Mouse (Mus musculus) adrenal gland, postnatal 10 days (tissue): Measurements from ENCODE around the gene Map10. TPM values are rescaled to one million over a fixed set of nuclear protein-coding genes. Genes with fewer than 3 reads are reported as not detected.
A peak's percentile ranks its signal among the peaks of the same experiment; 100 is the strongest.

Experiments
- DNase-seq: peaks from one replicate; pipeline ENCODE4 v3.0.0; 2021; ENCODE audit warnings: mixed read lengths
- total RNA-seq, 2 experiments: library from RNA; stranded (reverse); gene quantifications; 2 replicates each; pipeline ENCODE4 v1.2.3; 2021

The Map10 gene
- total RNA-seq, 2 experiments from 2014 or later: 3.4 to 3.5 TPM

- DNase-seq: no peak
Observed at GRCm38 (mm10) chr8:125670420-125670819, 802 bp downstream of the Map10 start.

GRCm38 (mm10) chr8:125670906-125671305 is 1.3 kb downstream of the Map10 start:
- DNase-seq: no peak

DNA sequence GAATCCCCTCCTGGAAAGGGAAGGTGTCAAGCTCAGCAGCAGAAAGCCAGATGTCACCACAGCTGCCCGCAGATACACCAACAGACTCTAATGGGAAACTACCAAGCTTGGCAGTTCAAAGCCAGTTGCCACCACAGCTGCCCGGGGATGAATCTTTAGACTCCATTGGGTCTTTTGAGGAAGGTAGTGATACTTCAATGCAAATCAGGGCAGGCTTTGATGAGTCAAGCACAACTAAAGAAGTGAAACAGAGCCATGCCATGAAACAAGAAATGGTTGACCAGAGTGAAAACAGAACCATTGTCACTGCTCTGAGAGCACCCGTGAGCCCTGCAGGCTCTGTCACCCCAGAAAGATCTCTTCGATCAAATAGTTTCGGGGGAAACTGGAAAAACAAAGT is 1.8 kb downstream of the Map10 start:
- DNase-seq: no peak

DNA sequence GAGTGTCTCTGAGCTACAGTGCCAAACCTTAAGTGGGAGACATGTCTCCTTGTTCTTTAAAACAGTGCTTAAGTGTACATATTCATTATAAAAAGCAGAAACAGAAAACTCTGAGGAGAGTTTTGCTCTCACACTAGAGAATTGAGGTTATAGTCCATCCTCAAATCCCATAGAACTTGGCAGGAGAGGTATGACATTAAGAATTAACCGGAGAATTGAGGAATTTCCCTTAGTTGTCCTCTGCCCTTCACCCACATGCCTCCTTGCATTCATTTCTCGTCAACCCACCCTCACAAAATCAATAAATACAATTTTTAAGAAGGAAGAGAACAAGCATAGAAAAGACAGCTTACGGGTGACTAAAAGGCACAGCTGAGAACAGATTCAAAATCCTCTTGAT is 6.2 kb downstream of the Map10 start:
- DNase-seq: no peak

- no peak for DNase-seq
Observed at GRCm38 (mm10) chr8:125677484-125677883, 7.9 kb downstream of the Map10 start.

DNA sequence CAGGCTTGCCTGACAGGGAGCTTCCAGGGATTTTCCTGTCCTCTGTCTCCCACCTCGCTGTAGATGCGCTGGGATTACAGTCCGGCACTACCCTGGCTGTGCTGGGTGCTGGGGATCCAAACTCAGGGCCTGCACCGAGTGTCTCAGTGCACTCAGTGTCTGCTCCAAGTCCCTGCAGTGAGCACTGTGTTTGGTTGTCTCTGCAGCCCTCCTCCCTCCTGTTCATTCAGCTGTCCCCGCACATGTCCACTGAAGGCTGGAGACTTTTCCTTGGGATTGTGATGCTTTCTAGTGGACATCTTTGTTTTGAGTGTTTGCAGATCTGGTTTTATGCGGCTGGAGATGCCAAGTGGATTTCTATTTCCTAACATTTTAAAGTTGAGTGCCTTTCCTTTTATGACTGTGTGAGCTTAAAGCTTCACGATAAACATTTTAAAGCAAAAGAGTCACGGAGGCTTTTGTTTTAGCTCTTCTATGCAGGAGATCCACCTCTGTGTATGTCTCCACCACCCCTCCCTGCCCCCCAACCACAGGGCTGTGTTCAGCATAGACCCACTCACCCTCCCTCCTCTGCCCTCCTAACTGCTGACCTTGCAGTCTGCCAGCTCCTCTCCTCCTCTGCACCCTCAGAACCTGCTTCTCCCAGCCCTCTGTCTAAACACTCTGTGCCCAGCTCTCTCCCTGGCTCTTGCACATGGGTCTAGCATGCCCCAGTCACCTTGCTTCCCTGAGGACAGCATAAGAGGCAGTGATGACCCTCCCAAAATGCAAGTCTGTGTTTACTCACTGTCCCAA is 9.4 kb downstream of the Map10 start:
- DNase-seq: peak; percentile 43

DNA sequence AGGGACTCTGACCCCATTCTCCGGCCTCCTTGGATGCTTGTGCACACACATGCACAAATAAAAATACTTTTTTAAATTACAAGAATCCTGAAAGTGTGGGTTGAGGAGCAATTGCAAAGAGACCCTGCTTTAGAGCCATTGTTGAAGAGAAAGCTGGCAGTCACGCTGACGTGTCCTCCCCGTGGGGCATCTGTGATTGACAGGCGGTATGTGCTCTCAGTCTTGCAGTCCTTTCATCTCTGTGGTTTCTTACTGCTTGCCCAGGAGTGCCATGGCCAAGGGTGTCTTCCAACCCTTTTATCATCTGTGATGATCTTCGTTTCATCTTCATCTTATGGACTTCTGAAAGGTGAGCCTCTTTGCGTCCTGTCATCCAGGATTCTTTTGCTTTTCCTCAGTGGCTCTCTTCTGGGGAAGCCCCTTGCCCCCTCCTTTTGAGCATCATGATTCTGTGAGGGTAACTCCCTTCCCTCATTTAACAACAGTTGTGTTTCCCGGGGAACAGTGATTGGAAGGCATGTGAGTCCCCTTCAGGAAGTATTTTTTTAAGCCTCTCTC is 11.3 kb downstream of the Map10 start:
- DNase-seq: no peak

DNA sequence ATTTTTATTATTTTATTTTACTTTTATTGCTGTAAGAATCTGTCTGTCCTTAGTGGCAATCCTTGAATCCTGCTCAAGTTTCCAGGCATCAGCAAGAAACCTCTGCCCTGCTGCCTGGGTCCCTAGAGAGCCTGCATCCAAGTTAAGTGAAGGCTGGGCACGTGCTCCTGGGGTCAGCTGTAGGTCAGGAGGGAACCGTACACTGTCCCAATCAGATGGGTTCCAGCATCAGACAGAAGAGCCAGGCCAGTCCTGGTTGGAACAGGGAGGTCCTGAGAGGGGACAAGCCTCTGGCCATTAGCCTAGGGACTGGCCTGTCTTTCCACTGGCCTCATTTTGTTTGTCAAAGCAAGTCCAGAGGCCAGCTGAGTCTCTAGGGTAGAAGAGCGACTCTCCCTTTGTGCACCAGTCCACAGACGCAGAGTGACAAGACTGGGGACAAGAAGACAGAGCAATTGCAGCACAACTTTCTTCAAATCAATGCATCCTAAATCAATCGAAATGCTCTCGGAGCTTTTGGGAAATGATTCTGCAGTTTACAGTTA is 15.7 kb downstream of the Map10 start:
- no peak for DNase-seq

GRCm38 (mm10) chr8:125686221-125686865 is 16.7 kb downstream of the Map10 start:
- no peak for DNase-seq

GRCm38 (mm10) chr8:125690166-125690915 is 20.7 kb downstream of the Map10 start:
- DNase-seq: no peak

GRCm38 (mm10) chr8:125690961-125691360 is 21.3 kb downstream of the Map10 start:
- DNase-seq: no peak

DNA sequence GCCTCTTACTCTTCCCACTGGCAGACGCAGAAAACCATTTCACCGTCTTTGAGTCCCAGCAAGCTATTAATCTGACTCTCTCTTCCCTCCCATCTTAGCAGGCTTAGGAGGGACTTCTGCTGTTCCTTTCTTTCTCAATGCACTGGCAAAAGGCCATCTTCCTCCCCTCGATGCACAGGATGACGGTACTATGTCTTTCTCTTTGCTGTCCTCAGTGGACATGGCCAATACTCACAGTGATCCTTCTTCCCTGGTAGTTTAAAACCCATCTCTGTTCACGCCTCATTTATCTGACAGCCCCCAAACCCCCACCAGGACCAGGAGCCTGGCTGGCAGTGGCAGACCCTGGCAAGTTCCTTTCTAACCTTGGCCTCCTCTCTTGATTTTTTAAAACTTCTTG is 22.8 kb downstream of the Map10 start:
- DNase-seq: no peak

GRCm38 (mm10) chr8:125693197-125693596 is 23.6 kb downstream of the Map10 start:
- DNase-seq: no peak

- no peak for DNase-seq
Observed at GRCm38 (mm10) chr8:125695951-125696350, 26.3 kb downstream of the Map10 start.

DNA sequence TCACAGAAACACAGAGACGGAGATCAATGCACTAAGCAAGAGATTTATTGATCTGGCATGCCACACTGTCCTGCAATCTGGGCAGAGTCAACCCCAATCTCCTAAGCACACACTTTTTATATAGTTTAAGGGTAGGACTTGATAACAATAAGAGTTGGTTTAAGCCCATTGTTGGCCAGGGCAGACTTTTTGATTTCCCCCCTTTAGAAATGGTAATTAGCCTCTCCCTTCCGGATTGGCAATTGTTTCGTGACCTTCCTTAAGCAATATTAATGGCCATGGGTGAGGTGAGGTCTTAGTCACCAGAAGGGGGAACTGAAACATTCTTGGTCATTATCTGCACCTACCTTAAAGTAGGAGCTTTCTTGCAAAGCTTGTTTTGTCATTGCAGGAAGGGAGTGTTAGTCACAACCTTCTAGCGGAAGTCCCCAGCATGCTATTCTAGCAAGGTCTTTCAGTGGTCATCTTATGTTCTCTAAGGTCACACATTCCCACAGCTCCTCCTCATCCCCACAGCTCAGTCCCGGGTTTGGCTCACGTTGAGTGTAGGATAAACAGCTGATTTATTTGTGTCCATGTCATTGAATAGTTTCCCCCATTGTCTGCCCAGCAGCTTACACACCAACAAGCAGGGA is 29.9 kb downstream of the Map10 start:
- DNase-seq: no peak

GRCm38 (mm10) chr8:125700407-125700806 is 30.8 kb downstream of the Map10 start:
- DNase-seq: no peak

GRCm38 (mm10) chr8:125702868-125703473 is 33.4 kb downstream of the Map10 start:
- DNase-seq: no peak

DNA sequence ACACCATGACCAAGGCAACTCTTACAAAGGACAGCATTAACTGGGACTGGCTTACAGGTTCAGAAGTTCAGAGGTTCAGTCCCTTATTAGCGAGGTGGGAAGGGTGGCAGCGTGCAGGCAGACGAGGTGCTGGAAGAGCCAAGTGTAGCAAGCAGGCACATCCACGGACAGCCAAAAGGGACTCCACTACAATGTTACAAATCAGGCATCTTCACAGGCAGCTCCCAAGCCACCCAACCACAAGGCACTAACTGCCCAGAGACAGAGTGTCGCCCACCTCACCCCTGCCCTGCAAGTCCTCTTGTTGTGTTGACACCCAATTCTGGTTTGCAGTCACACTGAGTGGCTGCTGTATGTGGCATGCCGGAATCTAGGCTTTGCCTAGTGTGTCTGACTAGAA is 34.8 kb downstream of the Map10 start:
- DNase-seq: no peak

DNA sequence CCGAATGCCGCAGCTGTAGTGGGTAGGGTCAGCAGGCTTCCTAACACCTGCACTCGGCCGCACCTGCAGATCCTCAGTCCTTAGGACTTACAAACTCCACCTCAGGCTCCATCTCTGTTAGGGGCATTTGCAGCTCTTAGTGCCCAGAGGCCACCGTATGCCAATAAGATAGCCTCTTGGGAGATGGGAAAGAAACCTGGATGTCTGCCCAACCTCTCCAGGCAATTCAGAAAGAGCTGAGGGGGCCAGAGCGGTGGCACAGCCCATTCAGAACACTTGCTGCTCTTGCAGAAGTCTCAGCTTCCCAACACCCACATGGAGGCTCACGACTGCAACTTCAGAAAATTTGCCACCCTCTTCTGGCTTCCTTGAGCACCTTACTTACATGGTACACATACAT is 36.2 kb downstream of the Map10 start:
- peak; percentile 31 for DNase-seq

DNA sequence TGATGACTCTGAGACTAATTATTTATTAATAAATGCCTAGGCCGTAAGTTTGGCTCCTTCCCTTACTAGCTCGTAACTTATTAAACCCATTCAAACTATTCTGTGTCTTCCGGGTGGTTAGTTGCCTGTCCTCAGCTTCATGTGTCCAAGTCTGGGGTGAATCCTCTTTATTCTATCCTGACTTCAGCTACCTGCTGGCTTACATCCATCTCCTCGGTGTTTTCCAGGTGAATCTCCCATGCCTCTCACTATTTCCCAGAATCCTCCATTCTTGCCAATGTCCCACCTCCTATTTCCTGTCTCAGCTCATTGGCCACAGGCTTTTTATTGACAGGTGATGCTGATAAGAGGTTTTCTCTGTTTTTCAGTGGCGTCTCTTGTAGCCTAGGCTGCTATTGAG is 39.6 kb downstream of the Map10 start:
- no peak for DNase-seq

GRCm38 (mm10) chr8:125711514-125711913 is 41.9 kb downstream of the Map10 start:
- DNase-seq: no peak

- DNase-seq: no peak
Observed at GRCm38 (mm10) chr8:125716211-125716610, 46.6 kb downstream of the Map10 start.
